Mouse (Mus musculus) cerebellum, adult 2 months (tissue): ENCODE measurements around the gene Cylc2. TPM values are rescaled to one million over a fixed set of nuclear protein-coding genes. Genes with fewer than 3 reads are reported as not detected.

Experiments used
- DNase-seq, 2 experiments: peaks; one replicate each; pipeline ENCODE4 v3.0.0; 2021
- H3K27ac ChIP-seq: fragments of 200-500 bp; 2 replicates; pipeline ENCODE4 v1.5.1; 2012; ENCODE audit warnings: low read length, control low read depth, inconsistent platforms; ENCODE audit not compliant: insufficient read depth
- H3K27me3 ChIP-seq: fragments of 200-500 bp; 2 replicates; pipeline ENCODE4 v1.6.1; 2012; ENCODE audit warnings: inconsistent platforms, mild to moderate bottlenecking, low read length, moderate library complexity; ENCODE audit not compliant: control insufficient read depth, insufficient read depth
- H3K4me1 ChIP-seq: fragments of 200-500 bp; 2 replicates; pipeline ENCODE4 v1.6.1; 2011; ENCODE audit warnings: low read length; ENCODE audit not compliant: control insufficient read depth, insufficient read depth
- H3K4me3 ChIP-seq: fragments of 200-500 bp; replicated peaks from 2 replicates; pipeline ENCODE3; 2011; ENCODE audit warnings: mild to moderate bottlenecking, low read depth, low read length, control low read depth; ENCODE audit not compliant: insufficient read depth
- CTCF ChIP-seq: fragments of 200-500 bp; IDR thresholded peaks from 2 replicates; pipeline ENCODE4 v1.5.1; 2011; ENCODE audit warnings: low read depth, mild to moderate bottlenecking, control low read depth, low read length, moderate library complexity, borderline replicate concordance; ENCODE audit not compliant: insufficient read depth
- POLR2A ChIP-seq: fragments of 200-500 bp; IDR thresholded peaks from 2 replicates; pipeline ENCODE4 v1.6.1; 2011; ENCODE audit warnings: low read length, control low read depth, borderline replicate concordance; ENCODE audit not compliant: insufficient read depth
- WGBS: fragments of 180-500 bp; shearing (Covaris S2); methylation state at CpG from one replicate; pipeline ENCODE4 v1.1.7; 2018; 5-methylcytosine and 5-hydroxymethylcytosine counted together
- polyA plus RNA-seq: library from polyadenylated mRNA; depleted of rRNA; stranded (reverse); fragments of >200 nt; gene quantifications from 2 replicates; pipeline ENCODE4 v1.2.3, GENCODE M21; 2012; rRNA removed

Gene Cylc2
- polyA plus RNA-seq, result not detected in 2 replicates

- 77% methylated on average over 1 of the region's 1 CpGs for WGBS
- TF ChIP-seq POLR2A (no peak), CTCF (no peak)
Observed at GRCm38 (mm10) chr4:51216378-51216777, at the start of gene Cylc2. TSS of gene Cylc2 (plus strand) at chr4:51216678.

More at GRCm38 (mm10) chr4:51216378-51216777, at the start of gene Cylc2:
- no peak within 1 kb of the TSS for H3K4me3 ChIP-seq
- no peak for DNase-seq
- no peak within 1 kb of the TSS for H3K27ac ChIP-seq
- no peaks in the 10 kb centered on the region for H3K4me1 ChIP-seq
- no peaks in the 10 kb centered on the region for H3K27me3 ChIP-seq
